Mouse (Mus musculus): ENCODE measurements around the gene Ip6k3. TPM values are rescaled to one million over a fixed set of nuclear protein-coding genes. Genes with fewer than 3 reads are reported as not detected.

The Ip6k3 gene
- polyA plus RNA-seq, 1 experiment from 2014 or later: 0.25 TPM

- H3K4me1 ChIP-seq (ENCODE audit: control insufficient read depth, insufficient read depth, low read length): peaks cover 27% of the 10 kb centered on the region
- H3K4me3 ChIP-seq (ENCODE audit: low read depth, low read length): no peak overlapping the region
- no peak for DNase-seq (ENCODE audit: low spot score)
- H3K27me3 ChIP-seq (ENCODE audit: control insufficient read depth, insufficient read depth, low read length): no peaks in the 10 kb centered on the region
- H3K4me2 ChIP-seq (ENCODE audit: low read depth): no peak overlapping the region
- H3K9me3 ChIP-seq (ENCODE audit: control insufficient read depth, low read length): no peaks in the 10 kb centered on the region
- H3K36me3 ChIP-seq (ENCODE audit: control insufficient read depth, insufficient read depth, low read length): no peaks in the 10 kb centered on the region
- WGBS: 32% methylated on average over 3 of the region's 3 CpGs
- ATAC-seq (ENCODE audit: insufficient read depth, low FRiP score, low TSS enrichment): no peak
- H3K9ac ChIP-seq (ENCODE audit: low read length): no peak overlapping the region
- H3K27ac ChIP-seq (ENCODE audit: low read depth, low read length): no peak overlapping the region
Measured at GRCm38 (mm10) chr17:27134715-27135114, 32.9 kb downstream of the Ip6k3 start.

GRCm38 (mm10) chr17:27134187-27134586, 33.4 kb downstream of the Ip6k3 start:
- H3K4me1 ChIP-seq (ENCODE audit: control insufficient read depth, insufficient read depth, low read length): peaks cover 23% of the 10 kb centered on the region
- H3K27ac ChIP-seq (ENCODE audit: low read depth, low read length): no peak overlapping the region

GRCm38 (mm10) chr17:27133551-27134141, 33.9 kb downstream of the Ip6k3 start, which contains the start of gene Uqcc2:
Gene Uqcc2 (minus strand): TSS chr17:27133916.
- H3K27ac ChIP-seq (ENCODE audit: low read depth, low read length): 0 out of 2 replicates have a peak within 1 kb of the TSS, but pooled peaks have one; percentile 1
- 0% methylated on average over 46 of the region's 46 CpGs for WGBS
- H3K27me3 ChIP-seq (ENCODE audit: control insufficient read depth, insufficient read depth, low read length): no peaks in the 10 kb centered on the region
- H3K4me1 ChIP-seq (ENCODE audit: control insufficient read depth, insufficient read depth, low read length): peaks cover 23% of the 10 kb centered on the region
- H3K4me2 ChIP-seq (ENCODE audit: low read depth): peak within 1 kb of the TSS; percentile 42
- ATAC-seq (ENCODE audit: insufficient read depth, low FRiP score, low TSS enrichment) (peak; percentile 86), DNase-seq (ENCODE audit: low spot score) (peak; percentile 99)
- peak within 1 kb of the TSS; percentile 44 for H3K4me3 ChIP-seq (ENCODE audit: low read depth, low read length)
- no peaks in the 10 kb centered on the region for H3K36me3 ChIP-seq (ENCODE audit: control insufficient read depth, insufficient read depth, low read length)
- H3K9me3 ChIP-seq (ENCODE audit: control insufficient read depth, low read length): no peaks in the 10 kb centered on the region
- H3K9ac ChIP-seq (ENCODE audit: low read length): peak within 1 kb of the TSS; percentile 71

More at GRCm38 (mm10) chr17:27134187-27134586, 33.4 kb downstream of the Ip6k3 start:
- Histone ChIP-seq H3K9me3 (ENCODE audit: control insufficient read depth, low read length) (no peaks in the 10 kb centered on the region), H3K4me2 (ENCODE audit: low read depth) (peak overlapping the region; percentile 42), H3K4me3 (ENCODE audit: low read depth, low read length) (peak overlapping the region; percentile 44; the same call in 1 of the 2 replicates), H3K27me3 (ENCODE audit: control insufficient read depth, insufficient read depth, low read length) (no peaks in the 10 kb centered on the region), H3K9ac (ENCODE audit: low read length) (peak overlapping the region; percentile 71), H3K36me3 (ENCODE audit: control insufficient read depth, insufficient read depth, low read length) (no peaks in the 10 kb centered on the region)
- 41% methylated on average over 9 of the region's 9 CpGs for WGBS
- DNase-seq (ENCODE audit: low spot score) (no peak), ATAC-seq (ENCODE audit: insufficient read depth, low FRiP score, low TSS enrichment) (0 out of 2 replicates have a peak, but pooled peaks have one; percentile 16)

DNA sequence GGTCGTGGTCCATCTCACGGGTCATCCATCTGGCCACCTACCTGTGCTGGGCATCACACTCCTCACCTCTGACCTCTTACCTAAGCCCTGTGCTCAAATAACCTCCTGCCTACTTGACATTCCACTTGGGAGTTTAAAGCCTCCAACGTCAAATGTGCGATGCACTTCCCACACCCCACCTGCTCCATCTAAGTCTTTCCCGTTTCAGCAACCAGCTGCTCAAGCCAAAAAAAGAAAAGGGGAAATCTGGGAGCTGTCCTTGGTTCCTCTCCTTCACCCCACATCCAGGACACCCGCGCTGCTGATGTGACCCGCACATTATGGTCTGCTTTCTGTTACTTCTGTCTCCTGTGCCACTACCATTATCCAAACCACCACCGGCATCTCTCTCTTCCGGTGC, 35.4 kb downstream of the Ip6k3 start:
- H3K36me3 ChIP-seq (ENCODE audit: control insufficient read depth, insufficient read depth, low read length): no peaks in the 10 kb centered on the region
- H3K27ac ChIP-seq (ENCODE audit: low read depth, low read length): no peak overlapping the region
- no peak overlapping the region for H3K4me3 ChIP-seq (ENCODE audit: low read depth, low read length)
- ATAC-seq (ENCODE audit: insufficient read depth, low FRiP score, low TSS enrichment) (no peak), DNase-seq (ENCODE audit: low spot score) (no peak)
- 94% methylated on average over 10 of the region's 10 CpGs for WGBS
- H3K4me1 ChIP-seq (ENCODE audit: control insufficient read depth, insufficient read depth, low read length): peaks cover 23% of the 10 kb centered on the region
- no peak overlapping the region for H3K9ac ChIP-seq (ENCODE audit: low read length)
- H3K9me3 ChIP-seq (ENCODE audit: control insufficient read depth, low read length): no peaks in the 10 kb centered on the region
- H3K4me2 ChIP-seq (ENCODE audit: low read depth): no peak overlapping the region
- H3K27me3 ChIP-seq (ENCODE audit: control insufficient read depth, insufficient read depth, low read length): no peaks in the 10 kb centered on the region

- ATAC-seq (ENCODE audit: insufficient read depth, low FRiP score, low TSS enrichment): no peak
- Histone ChIP-seq H3K9me3 (ENCODE audit: control insufficient read depth, low read length) (no peaks in the 10 kb centered on the region), H3K4me2 (ENCODE audit: low read depth) (no peak overlapping the region), H3K27me3 (ENCODE audit: control insufficient read depth, insufficient read depth, low read length) (no peaks in the 10 kb centered on the region), H3K27ac (ENCODE audit: low read depth, low read length) (no peak overlapping the region), H3K36me3 (ENCODE audit: control insufficient read depth, insufficient read depth, low read length) (no peaks in the 10 kb centered on the region), H3K4me1 (ENCODE audit: control insufficient read depth, insufficient read depth, low read length) (peaks cover 23% of the 10 kb centered on the region), H3K9ac (ENCODE audit: low read length) (no peak overlapping the region), H3K4me3 (ENCODE audit: low read depth, low read length) (no peak overlapping the region)
- no peak for DNase-seq (ENCODE audit: low spot score)
- 86% methylated on average over 10 of the region's 10 CpGs for WGBS
Measured at GRCm38 (mm10) chr17:27131240-27131665, 36.3 kb downstream of the Ip6k3 start.

DNA sequence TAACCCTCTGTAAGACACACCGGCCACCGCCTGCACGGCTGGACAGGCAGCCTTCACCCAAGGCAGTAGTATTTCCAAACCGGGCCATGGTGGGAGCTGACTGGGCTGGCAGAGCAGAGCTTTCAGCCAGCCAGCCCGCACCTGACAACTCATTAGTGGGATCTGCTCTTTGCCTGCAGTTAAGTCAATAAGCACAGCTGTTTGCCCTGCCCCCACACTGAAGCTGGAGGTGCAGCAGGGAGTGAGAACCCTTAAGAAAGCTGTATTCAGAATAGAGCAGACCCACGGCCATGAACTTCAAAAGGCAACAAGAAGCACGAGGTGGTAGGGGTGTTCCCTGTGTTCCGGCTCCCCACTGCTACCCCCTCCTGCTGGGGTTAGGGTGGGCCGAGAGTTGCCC, 37.3 kb downstream of the Ip6k3 start:
- WGBS: 52% methylated on average over 9 of the region's 9 CpGs
- no peak for DNase-seq (ENCODE audit: low spot score)
- H3K4me3 ChIP-seq (ENCODE audit: low read depth, low read length): no peak overlapping the region

DNA sequence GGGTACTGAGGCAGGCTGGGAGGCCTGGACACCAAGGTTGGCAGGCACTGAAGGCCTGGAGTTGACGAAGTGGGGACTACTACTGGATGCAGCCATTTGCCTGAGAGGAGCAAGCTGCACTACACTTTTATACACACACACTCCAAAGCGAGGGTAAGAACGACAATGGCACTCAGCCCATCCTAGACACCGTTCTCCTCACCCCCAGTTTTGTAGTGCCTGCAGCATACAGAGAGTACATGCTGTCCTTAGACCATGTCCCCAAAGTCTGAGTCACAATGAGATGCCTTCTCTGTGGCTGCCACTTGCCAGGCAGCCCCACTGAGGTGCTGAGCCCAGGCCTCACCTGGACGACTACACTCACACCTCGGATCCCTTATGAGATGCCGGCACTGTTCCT, 37.8 kb downstream of the Ip6k3 start:
- no peaks in the 10 kb centered on the region for H3K9me3 ChIP-seq (ENCODE audit: control insufficient read depth, low read length)
- H3K9ac ChIP-seq (ENCODE audit: low read length): no peak overlapping the region
- no peak overlapping the region for H3K27ac ChIP-seq (ENCODE audit: low read depth, low read length)

More for the DNA sequence above, 37.3 kb downstream of the Ip6k3 start:
- Histone ChIP-seq H3K27ac (ENCODE audit: low read depth, low read length) (no peak overlapping the region), H3K9ac (ENCODE audit: low read length) (no peak overlapping the region), H3K4me1 (ENCODE audit: control insufficient read depth, insufficient read depth, low read length) (peaks cover 23% of the 10 kb centered on the region), H3K4me2 (ENCODE audit: low read depth) (no peak overlapping the region), H3K27me3 (ENCODE audit: control insufficient read depth, insufficient read depth, low read length) (no peaks in the 10 kb centered on the region), H3K9me3 (ENCODE audit: control insufficient read depth, low read length) (no peaks in the 10 kb centered on the region), H3K36me3 (ENCODE audit: control insufficient read depth, insufficient read depth, low read length) (no peaks in the 10 kb centered on the region)
- ATAC-seq (ENCODE audit: insufficient read depth, low FRiP score, low TSS enrichment): no peak

GRCm38 (mm10) chr17:27129291-27129690, 38.3 kb downstream of the Ip6k3 start:
- Histone ChIP-seq H3K4me3 (ENCODE audit: low read depth, low read length) (no peak overlapping the region), H3K4me2 (ENCODE audit: low read depth) (no peak overlapping the region), H3K9me3 (ENCODE audit: control insufficient read depth, low read length) (no peaks in the 10 kb centered on the region), H3K9ac (ENCODE audit: low read length) (no peak overlapping the region), H3K27ac (ENCODE audit: low read depth, low read length) (no peak overlapping the region), H3K27me3 (ENCODE audit: control insufficient read depth, insufficient read depth, low read length) (no peaks in the 10 kb centered on the region), H3K36me3 (ENCODE audit: control insufficient read depth, insufficient read depth, low read length) (no peaks in the 10 kb centered on the region), H3K4me1 (ENCODE audit: control insufficient read depth, insufficient read depth, low read length) (peaks cover 23% of the 10 kb centered on the region)
- WGBS: 86% methylated on average over 13 of the region's 13 CpGs
- DNase-seq (ENCODE audit: low spot score) (no peak), ATAC-seq (ENCODE audit: insufficient read depth, low FRiP score, low TSS enrichment) (no peak)

More for the DNA sequence above, 37.8 kb downstream of the Ip6k3 start:
- Histone ChIP-seq H3K4me2 (ENCODE audit: low read depth) (no peak overlapping the region), H3K27me3 (ENCODE audit: control insufficient read depth, insufficient read depth, low read length) (no peaks in the 10 kb centered on the region), H3K36me3 (ENCODE audit: control insufficient read depth, insufficient read depth, low read length) (no peaks in the 10 kb centered on the region), H3K4me3 (ENCODE audit: low read depth, low read length) (no peak overlapping the region), H3K4me1 (ENCODE audit: control insufficient read depth, insufficient read depth, low read length) (peaks cover 23% of the 10 kb centered on the region)
- 82% methylated on average over 7 of the region's 7 CpGs for WGBS
- ATAC-seq (ENCODE audit: insufficient read depth, low FRiP score, low TSS enrichment) (no peak), DNase-seq (ENCODE audit: low spot score) (no peak)

DNA sequence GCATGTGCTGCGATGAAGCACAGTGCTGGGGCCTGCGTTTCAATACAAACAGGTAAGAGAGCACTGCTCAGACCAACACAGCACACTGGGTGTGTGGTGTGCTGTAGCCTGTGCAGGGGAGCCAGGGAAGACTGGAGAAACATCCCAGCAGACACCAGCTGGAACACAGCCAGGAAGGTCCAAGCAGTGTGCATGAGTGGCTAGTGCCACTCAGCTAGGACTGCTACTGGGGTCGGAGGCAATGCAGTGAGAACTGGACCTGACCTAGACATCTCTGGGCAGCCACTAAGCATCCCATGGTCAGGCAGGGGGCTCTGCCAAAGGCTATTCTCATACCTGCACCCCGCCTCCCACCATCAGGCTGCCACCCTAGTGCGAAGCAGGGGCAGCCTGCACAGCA, 39.4 kb downstream of the Ip6k3 start:
- H3K27me3 ChIP-seq (ENCODE audit: control insufficient read depth, insufficient read depth, low read length): no peaks in the 10 kb centered on the region
- H3K4me1 ChIP-seq (ENCODE audit: control insufficient read depth, insufficient read depth, low read length): peaks cover 21% of the 10 kb centered on the region
- H3K4me3 ChIP-seq (ENCODE audit: low read depth, low read length): no peak overlapping the region
- H3K36me3 ChIP-seq (ENCODE audit: control insufficient read depth, insufficient read depth, low read length): no peaks in the 10 kb centered on the region
- WGBS: 95% methylated on average over 5 of the region's 5 CpGs
- no peak overlapping the region for H3K4me2 ChIP-seq (ENCODE audit: low read depth)
- no peak overlapping the region for H3K9ac ChIP-seq (ENCODE audit: low read length)
- H3K27ac ChIP-seq (ENCODE audit: low read depth, low read length): no peak overlapping the region
- DNase-seq (ENCODE audit: low spot score) (no peak), ATAC-seq (ENCODE audit: insufficient read depth, low FRiP score, low TSS enrichment) (no peak)
- H3K9me3 ChIP-seq (ENCODE audit: control insufficient read depth, low read length): no peaks in the 10 kb centered on the region

All from neural tube, embryonic 11.5 days (tissue).